Mouse (Mus musculus): ENCODE measurements around the gene Plekha5.

GRCm38 (mm10) chr6:140380588-140380987 is 43.3 kb upstream of the Plekha5 start:
- no peak for TF ChIP-seq CTCF (IDR thresholded peaks at IDR 0.05; ENCODE audit: low read depth, low read length)
- TF ChIP-seq GATA1 (IDR thresholded peaks at IDR 0.05; ENCODE audit: borderline replicate concordance, low read length): no peak

Data from G1E (cell line).